Mouse (Mus musculus) ES-E14 (cell line): ENCODE results near the gene Gm36210. TPM values are rescaled to one million over a fixed set of nuclear protein-coding genes. Genes with fewer than 3 reads are reported as not detected.

Experiments
- DNase-seq: peaks from one replicate; pipeline ENCODE4 v3.0.0-alpha.2; 2013; ENCODE audit warnings: low read depth, low spot score
- H3K27ac ChIP-seq: 2 replicates; pipeline ENCODE4 v1.5.1; 2012; ENCODE audit warnings: low read depth, mild to moderate bottlenecking, low read length, moderate library complexity, mixed read lengths; ENCODE audit not compliant: poor library complexity, insufficient read depth, severe bottlenecking
- H3K36me3 ChIP-seq: 2 replicates; pipeline ENCODE4 v1.6.1; 2012; ENCODE audit warnings: mild to moderate bottlenecking, low read length, moderate library complexity, mixed read lengths; ENCODE audit not compliant: control insufficient read depth, poor library complexity, insufficient read depth, severe bottlenecking
- H3K4me1 ChIP-seq, 2 experiments: fragments of 150-350 bp in 1 of 2; sonication (generic) in 1 of 2; 2 replicates each; pipeline ENCODE4 v1.6.1; 2012; ENCODE audit warnings: low read length in 2 of 2, mild to moderate bottlenecking in 1 of 2, mixed read lengths in 1 of 2; ENCODE audit not compliant: control insufficient read depth in 2 of 2, insufficient read depth in 2 of 2, poor library complexity in 1 of 2
- H3K4me3 ChIP-seq, 2 experiments: fragments of 150-350 bp in 1 of 2; sonication (generic) in 1 of 2; 2 replicates each; pipeline ENCODE4 v1.5.1; 2012; ENCODE audit warnings: low read length in 2 of 2, low read depth in 1 of 2, mild to moderate bottlenecking in 1 of 2, mixed read lengths in 1 of 2; ENCODE audit not compliant: insufficient read depth in 1 of 2, poor library complexity in 1 of 2, severe bottlenecking in 1 of 2
- H3K9ac ChIP-seq: 2 replicates; pipeline ENCODE4 v1.6.1; 2012; ENCODE audit warnings: low read depth, mild to moderate bottlenecking, low read length, mixed read lengths; ENCODE audit not compliant: poor library complexity, insufficient read depth, severe bottlenecking
- H3K9me3 ChIP-seq: fragments of 150-350 bp; sonication (generic); 2 replicates; pipeline ENCODE4 v1.6.1; 2012; ENCODE audit warnings: low read depth, mild to moderate bottlenecking, low read length; ENCODE audit not compliant: control insufficient read depth, insufficient read depth
- CHD2 ChIP-seq: IDR thresholded peaks from 2 replicates; pipeline ENCODE4 v1.6.1; 2014; ENCODE audit warnings: mild to moderate bottlenecking, low read depth, low read length, inconsistent platforms
- HCFC1 ChIP-seq: IDR thresholded peaks from 2 replicates; pipeline ENCODE4 v1.6.1; 2012; ENCODE audit warnings: low read length, inconsistent platforms, borderline replicate concordance; ENCODE audit not compliant: insufficient read depth
- MAFK ChIP-seq: IDR thresholded peaks from 2 replicates; pipeline ENCODE4 v1.6.1; 2014; ENCODE audit warnings: mild to moderate bottlenecking, low read depth, low read length, inconsistent platforms; ENCODE audit not compliant: insufficient read depth
- ZC3H11A ChIP-seq: IDR thresholded peaks from 2 replicates; pipeline ENCODE4 v1.6.1; 2012; ENCODE audit warnings: low read depth, mild to moderate bottlenecking, inconsistent platforms, low read length, borderline replicate concordance
- ZNF384 ChIP-seq: IDR thresholded peaks from 2 replicates; pipeline ENCODE4 v1.6.1; 2012; ENCODE audit warnings: low read depth, low read length, inconsistent platforms
- in situ Hi-C, 2 experiments: fragments of 600-800 bp; cut with MboI; formaldehyde crosslinking; loops; one replicate each; pipeline ENCODE4 v1.15.1; 2025; ENCODE audit warnings: low sequenced_read_pairs in 2 of 2, inconsistent platforms in 1 of 2; ENCODE audit not compliant: unreplicated experiment in 2 of 2
- total RNA-seq: library from RNA; depleted of rRNA; stranded (reverse); fragments of 300-350 nt; gene quantifications from 2 replicates; pipeline ENCODE4 v1.2.3, GENCODE M21; 2012; rRNA removed

Gene Gm36210
- total RNA-seq: 1.6 and 2.2 TPM in 2 replicates

DNA sequence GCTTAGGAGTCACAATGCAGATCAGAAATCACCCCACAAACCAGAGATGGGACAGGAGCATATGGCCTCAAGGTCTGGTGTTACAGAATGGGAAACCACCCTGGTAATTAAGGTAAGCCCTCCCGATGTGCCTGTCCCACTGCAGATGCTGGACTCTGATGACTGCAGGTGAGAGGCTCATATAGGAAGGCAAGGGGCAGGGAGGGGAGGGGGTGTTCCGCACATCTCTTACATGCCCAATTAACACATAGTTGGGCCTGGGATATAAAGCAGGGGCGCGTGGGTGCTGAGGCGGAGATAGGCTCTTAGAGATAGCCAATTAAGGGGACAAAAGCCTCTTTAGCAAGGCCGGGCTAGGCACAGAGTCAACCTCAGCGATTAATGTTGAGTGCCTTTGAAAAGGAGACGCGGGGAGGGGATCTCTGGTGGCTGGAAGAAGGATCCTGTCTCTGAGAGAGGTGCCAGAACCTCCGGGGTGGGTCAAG is at the start of gene Gm36210:
TSS of gene Gm36210 (minus strand) at position 51 of the 485 bp plus-strand sequence.
- H3K9me3 ChIP-seq: no peaks in the 10 kb centered on the region
- DNase-seq: no peak
- H3K4me1 ChIP-seq: peaks cover 0 to 22% of the 10 kb centered on the region in 2 experiments; a peak in 3 of 4 replicates
- H3K36me3 ChIP-seq: peaks cover 28% of the 10 kb centered on the region
- H3K4me3 ChIP-seq: no peak within 1 kb of the TSS
- TF ChIP-seq HCFC1: no peak
- TF ChIP-seq ZNF384: no peak
- TF ChIP-seq CHD2: no peak
- TF ChIP-seq ZC3H11A: no peak
- no peak for TF ChIP-seq MAFK
- no peak within 1 kb of the TSS; the same call in 1 of the 2 replicates for H3K27ac ChIP-seq
- in situ Hi-C loops: no loop called here
- H3K9ac ChIP-seq: peak within 1 kb of the TSS; percentile 17; the same call in 1 of the 2 replicates

DNA sequence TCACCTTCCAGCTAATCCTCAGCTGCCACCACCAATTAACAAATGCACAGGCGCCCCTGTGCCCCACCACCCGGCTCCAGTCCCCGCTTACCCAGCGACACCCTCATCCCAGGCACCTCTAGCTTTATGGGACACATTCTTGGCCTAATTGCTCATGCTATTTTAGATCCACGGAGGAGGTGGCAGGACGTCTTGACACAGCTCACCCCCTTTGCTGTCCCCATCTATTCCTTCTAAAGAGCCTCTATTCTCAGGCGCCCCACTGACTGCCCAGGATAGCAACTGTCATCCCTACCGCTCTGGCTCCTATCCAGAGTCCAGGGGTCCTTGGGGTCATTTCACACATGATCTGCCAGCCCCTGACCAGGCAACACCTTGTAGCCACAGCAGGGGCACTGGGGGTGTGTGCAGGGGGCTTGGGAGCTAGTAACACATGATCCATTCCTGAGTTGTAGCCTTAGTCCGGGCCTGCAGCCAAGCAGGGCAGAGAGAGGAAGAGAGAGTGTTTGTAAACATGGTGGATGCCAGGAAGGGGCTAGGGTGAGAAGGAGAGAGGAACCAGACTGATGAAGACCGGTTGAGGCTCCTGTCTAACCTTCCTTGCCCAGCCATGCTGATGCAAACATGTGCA is 47.6 kb upstream of the Gm36210 start:
- no peak overlapping the region for H3K27ac ChIP-seq
- no peaks in the 10 kb centered on the region for H3K9me3 ChIP-seq
- TF ChIP-seq HCFC1 (no peak), MAFK (no peak), ZNF384 (no peak), CHD2 (no peak), ZC3H11A (no peak)
- DNase-seq: no peak
- peaks cover 0 to 8% of the 10 kb centered on the region in 2 experiments; a peak in 1 of 4 replicates for H3K4me1 ChIP-seq
- no peak overlapping the region for H3K4me3 ChIP-seq
- in situ Hi-C loops: no loop called here
- no peaks in the 10 kb centered on the region for H3K36me3 ChIP-seq
- no peak overlapping the region for H3K9ac ChIP-seq

DNA sequence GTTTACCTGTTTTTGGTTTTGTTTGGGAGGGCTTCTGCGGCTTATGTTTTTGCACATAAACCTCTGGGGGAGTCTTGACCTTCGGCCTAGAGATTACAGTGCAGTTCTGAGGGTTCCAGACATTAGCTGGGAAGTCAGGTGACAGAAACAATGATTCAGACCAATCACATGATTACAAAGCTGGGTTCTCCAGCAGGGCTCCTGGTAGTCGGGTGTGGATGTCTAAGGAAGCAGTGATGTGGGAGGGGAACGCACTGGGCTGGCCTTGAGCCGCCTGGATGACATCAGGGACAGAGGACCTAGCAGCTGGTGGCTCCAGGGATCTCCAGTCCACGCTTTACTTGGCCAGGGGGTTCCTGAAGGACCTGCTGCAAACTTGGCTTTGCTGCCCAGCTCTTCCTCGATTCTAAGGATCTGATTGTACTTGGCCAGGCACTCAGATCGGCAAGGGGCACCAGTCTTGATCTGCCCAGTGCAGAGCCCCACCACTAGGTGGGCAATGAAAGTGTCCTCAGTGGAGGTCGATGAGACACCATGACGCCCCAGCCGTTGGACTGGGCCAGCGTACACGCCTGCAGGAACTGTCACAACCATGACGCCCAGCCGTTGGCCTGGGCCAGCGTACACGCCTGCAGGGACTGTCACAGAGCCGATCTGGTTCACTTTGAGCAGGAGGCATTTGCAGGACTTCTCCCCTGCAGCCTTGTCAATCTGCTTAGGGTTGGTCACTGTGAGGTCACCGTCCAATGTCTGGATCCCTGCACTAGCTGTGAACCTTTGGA is 44.4 kb upstream of the Gm36210 start:
- Histone ChIP-seq H3K36me3 (no peaks in the 10 kb centered on the region), H3K27ac (no peak overlapping the region), H3K4me1 (peaks cover 0 to 8% of the 10 kb centered on the region in 2 experiments; a peak in 1 of 4 replicates), H3K9me3 (no peaks in the 10 kb centered on the region), H3K9ac (no peak overlapping the region), H3K4me3 (no peak overlapping the region)
- DNase-seq: no peak
- TF ChIP-seq CHD2: no peak
- no peak for TF ChIP-seq HCFC1
- no peak for TF ChIP-seq ZNF384
- no peak for TF ChIP-seq ZC3H11A
- no peak for TF ChIP-seq MAFK
- in situ Hi-C loops: no loop called here

DNA sequence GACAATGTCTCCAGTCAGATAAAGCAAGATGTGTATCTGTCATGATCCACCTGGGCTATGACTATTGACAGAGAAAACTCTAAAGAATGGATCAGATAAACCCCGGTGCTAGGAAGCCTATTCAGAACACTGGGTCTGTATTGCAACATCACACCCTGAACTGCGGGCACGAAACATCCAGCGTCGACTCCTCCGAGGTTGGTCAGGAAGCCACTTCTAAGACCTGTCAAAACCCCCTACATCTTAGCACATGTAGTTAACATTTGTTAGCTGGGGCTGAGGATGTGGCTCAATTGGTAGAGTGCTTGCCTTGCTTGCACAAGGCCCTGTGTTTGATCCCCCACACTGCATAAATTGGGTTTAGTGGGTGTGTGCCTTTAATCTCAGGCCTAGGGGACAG is 42.1 kb upstream of the Gm36210 start:
- H3K9me3 ChIP-seq: no peaks in the 10 kb centered on the region
- no peak for TF ChIP-seq HCFC1
- TF ChIP-seq CHD2: no peak
- no peak for TF ChIP-seq ZNF384
- TF ChIP-seq ZC3H11A: no peak
- no peak for TF ChIP-seq MAFK
- no peak overlapping the region for H3K9ac ChIP-seq
- DNase-seq: no peak
- no peak overlapping the region for H3K4me3 ChIP-seq
- H3K4me1 ChIP-seq: peaks cover 0 to 11% of the 10 kb centered on the region in 2 experiments; a peak in 1 of 4 replicates
- in situ Hi-C loops: no loop called here
- H3K36me3 ChIP-seq: no peaks in the 10 kb centered on the region
- no peak overlapping the region for H3K27ac ChIP-seq
